Mouse (Mus musculus) megakaryocyte, embryonic 14.5 days (primary cell): Measurements from ENCODE around the gene Cabp2. TPM values are rescaled to one million over a fixed set of nuclear protein-coding genes. Genes with fewer than 3 reads are reported as not detected.
"Not testable (repeated sequence)": the region's sequence is repeated elsewhere in the genome, so short reads cannot be mapped to it uniquely, and the experiment has no call there.

Experiments
- H3K27me3 ChIP-seq: replicated peaks from 2 replicates; pipeline ENCODE3; 2012; ENCODE audit warnings: inconsistent platforms
- H3K36me3 ChIP-seq: replicated peaks from 2 replicates; pipeline ENCODE3; 2012; ENCODE audit warnings: low read length, inconsistent platforms, mixed read lengths
- H3K4me1 ChIP-seq: 2 replicates; pipeline ENCODE4 v1.6.1; 2012; ENCODE audit warnings: inconsistent platforms
- H3K4me3 ChIP-seq: replicated peaks from 2 replicates; pipeline ENCODE3; 2012; ENCODE audit warnings: moderate library complexity, mild to moderate bottlenecking, inconsistent platforms
- H3K9me3 ChIP-seq: 2 replicates; pipeline ENCODE4 v1.6.1; 2012; ENCODE audit warnings: inconsistent platforms
- FLI1 ChIP-seq: IDR thresholded peaks from 2 replicates; pipeline ENCODE4 v1.6.1; 2012; ENCODE audit warnings: low read length, inconsistent platforms, mixed read lengths
- GATA1 ChIP-seq: IDR thresholded peaks from 3 replicates; pipeline ENCODE4 v1.6.1; 2012; ENCODE audit warnings: mixed read lengths, low read length, inconsistent platforms, borderline replicate concordance
- polyA plus RNA-seq: library from polyadenylated mRNA; stranded (reverse); fragments of >175 nt; gene quantifications from 2 replicates; pipeline ENCODE4 v1.2.3, GENCODE M21; 2012; ENCODE audit warnings: low replicate concordance; ENCODE audit not compliant: insufficient read depth

Gene Cabp2
- polyA plus RNA-seq, 1 experiment: not detected

DNA sequence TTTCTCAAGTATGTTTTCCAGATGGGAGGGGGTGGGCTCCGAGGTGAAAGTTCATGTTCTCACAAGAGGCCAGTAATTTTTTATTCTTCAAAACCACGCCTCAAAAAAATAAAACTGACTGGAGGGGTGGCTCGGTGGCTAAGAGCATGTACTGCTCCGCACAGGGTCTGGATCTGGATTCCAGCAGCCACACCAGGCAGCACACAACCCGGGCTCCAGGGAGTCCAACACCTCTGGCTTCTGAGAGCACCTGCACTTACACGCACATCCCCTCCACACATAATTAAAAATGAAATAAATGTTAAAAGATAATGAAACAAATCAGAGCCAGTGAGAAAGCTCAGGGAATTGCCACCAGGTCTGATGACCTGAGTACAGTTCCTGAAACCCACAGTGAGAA, 15.1 kb upstream of the Cabp2 start:
- TF ChIP-seq FLI1: no peak
- no peak for TF ChIP-seq GATA1
- Histone ChIP-seq H3K27me3 (peaks cover 32% of the 10 kb centered on the region), H3K4me1 (peaks cover 3% of the 10 kb centered on the region; the same call in 1 of the 2 replicates), H3K4me3 (no peak overlapping the region), H3K9me3 (no peaks in the 10 kb centered on the region), H3K36me3 (no peaks in the 10 kb centered on the region)

DNA sequence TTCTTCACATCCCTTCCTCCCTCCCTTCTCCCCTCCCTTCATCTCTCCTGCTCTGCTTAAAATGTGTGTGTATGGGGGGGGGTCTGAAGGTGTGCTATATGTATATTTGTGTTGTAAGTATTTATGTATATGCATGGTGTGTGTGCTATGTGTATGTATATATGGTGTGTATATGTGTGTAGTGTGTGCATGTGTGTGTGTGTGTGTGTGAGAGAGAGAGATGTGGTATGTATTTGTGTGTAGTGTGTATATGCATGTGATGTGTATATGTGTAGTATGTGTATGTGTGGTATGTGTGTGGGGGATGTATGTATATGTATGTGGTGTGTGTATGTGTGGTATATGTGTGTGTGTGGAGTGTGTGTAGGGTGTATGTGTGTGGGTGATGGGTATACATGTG, 14.5 kb upstream of the Cabp2 start:
- H3K27me3 ChIP-seq: peaks cover 36% of the 10 kb centered on the region
- H3K9me3 ChIP-seq: no peaks in the 10 kb centered on the region
- no peaks in the 10 kb centered on the region for H3K36me3 ChIP-seq
- H3K4me1 ChIP-seq: peaks cover 3% of the 10 kb centered on the region; the same call in 1 of the 2 replicates
- no peak overlapping the region for H3K4me3 ChIP-seq
- TF ChIP-seq FLI1: no peak
- TF ChIP-seq GATA1: no peak

DNA sequence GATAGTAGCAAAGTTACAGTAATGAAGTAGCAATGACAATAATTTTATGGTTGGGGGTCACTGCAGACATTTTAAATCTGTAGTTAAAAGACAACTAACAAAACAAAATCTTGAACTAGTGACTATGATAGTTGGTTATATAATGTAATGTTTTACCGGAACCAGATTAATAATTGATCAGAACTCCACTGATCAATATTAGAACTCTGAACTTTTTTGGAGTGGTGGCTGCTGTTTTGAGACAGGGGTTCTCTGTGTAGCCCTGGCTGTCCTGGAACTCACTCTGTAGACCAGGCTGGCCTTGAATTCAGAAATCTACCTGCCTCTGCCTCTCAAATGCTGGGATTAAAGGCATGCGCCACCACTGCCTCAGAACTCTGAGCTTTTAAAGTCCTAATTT, 13.1 kb upstream of the Cabp2 start:
- H3K4me3 ChIP-seq, H3K4me1 ChIP-seq, H3K9me3 ChIP-seq, H3K36me3 ChIP-seq: not testable (repeated sequence)
- H3K27me3 ChIP-seq: peaks cover 46% of the 10 kb centered on the region

DNA sequence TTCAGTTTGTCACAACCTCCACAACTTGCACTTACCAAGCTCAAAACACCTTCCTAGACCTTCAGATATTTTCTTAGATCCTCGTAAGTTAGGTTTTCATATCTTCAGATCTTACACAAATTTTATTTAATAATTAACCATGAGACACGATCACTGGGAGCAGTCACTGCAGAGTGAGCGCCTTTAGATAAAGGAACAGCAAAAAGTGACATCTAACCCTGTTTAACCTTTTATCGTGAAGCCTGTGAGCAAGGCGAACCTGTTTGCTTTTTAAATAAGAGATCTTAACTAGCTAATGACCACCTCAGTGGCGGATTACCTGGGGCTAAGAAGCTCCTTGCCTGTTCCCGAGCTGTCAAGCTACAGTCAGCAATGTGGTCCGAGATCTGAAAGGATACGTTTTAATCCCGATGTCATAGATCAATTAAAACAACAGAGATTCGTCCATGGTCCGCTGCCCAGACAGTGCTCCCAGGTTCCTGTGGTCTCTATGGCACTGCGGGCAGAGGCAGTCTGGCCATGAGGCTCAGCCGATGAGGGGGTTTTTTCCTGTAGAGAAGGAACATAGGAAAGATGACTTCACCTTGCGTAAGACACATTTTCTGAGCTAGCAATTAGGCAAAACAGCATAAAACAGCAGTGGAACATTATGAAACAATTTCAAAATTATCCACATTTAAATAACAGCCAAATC, 12.5 kb upstream of the Cabp2 start:
- Histone ChIP-seq H3K27me3 (peaks cover 49% of the 10 kb centered on the region), H3K4me1 (peaks cover 6% of the 10 kb centered on the region; the same call in 1 of the 2 replicates), H3K4me3 (no peak overlapping the region), H3K36me3 (no peaks in the 10 kb centered on the region), H3K9me3 (no peaks in the 10 kb centered on the region)
- TF ChIP-seq GATA1 (no peak), FLI1 (no peak)

DNA sequence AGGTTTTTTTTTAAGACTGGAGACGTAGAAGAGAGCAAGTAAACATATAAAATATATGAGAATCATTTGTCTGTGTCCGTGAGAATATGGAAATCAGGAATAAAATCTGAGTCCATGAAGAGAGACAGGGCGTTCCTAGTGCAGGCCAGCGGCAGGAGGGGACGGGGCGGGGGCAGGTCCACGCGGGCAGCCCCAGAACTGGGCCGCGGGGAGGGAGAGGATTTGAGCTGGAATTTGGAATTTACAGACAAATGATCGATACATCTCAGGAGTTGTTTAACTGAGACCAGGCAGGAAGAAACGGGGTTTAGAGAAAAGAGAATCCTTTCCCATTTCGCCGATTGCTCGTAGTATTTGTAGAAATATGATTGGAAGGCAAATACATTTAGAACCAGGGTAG, 11.1 kb upstream of the Cabp2 start:
- no peaks in the 10 kb centered on the region for H3K36me3 ChIP-seq
- TF ChIP-seq GATA1 (no peak), FLI1 (no peak)
- no peaks in the 10 kb centered on the region for H3K9me3 ChIP-seq
- H3K27me3 ChIP-seq: peaks cover 49% of the 10 kb centered on the region
- H3K4me3 ChIP-seq: no peak overlapping the region
- H3K4me1 ChIP-seq: peaks cover 6% of the 10 kb centered on the region; the same call in 1 of the 2 replicates

DNA sequence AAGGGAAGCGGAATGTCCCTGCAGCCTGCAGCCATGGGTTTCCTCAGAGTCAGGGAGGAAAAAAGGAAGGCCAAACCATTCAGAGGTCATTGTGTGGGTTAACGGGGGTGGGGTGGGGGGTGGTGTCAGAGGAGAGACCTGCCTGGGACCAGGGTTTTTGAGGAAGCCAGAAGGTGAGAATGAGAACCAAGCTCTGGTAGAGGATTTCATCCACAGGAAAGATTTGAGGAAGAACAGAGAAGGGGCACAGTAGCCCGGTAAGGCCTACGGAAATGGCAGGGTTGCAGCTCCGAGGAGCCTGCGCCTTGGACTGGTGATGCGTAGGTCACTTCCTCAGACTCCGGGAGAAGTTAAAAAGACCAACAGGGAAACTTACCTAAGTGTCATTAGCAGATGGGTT, 10.6 kb upstream of the Cabp2 start:
- H3K9me3 ChIP-seq: no peaks in the 10 kb centered on the region
- H3K27me3 ChIP-seq: peaks cover 53% of the 10 kb centered on the region
- H3K36me3 ChIP-seq: no peaks in the 10 kb centered on the region
- H3K4me3 ChIP-seq: no peak overlapping the region
- TF ChIP-seq FLI1: no peak
- TF ChIP-seq GATA1: no peak
- H3K4me1 ChIP-seq: peaks cover 6% of the 10 kb centered on the region; the same call in 1 of the 2 replicates

DNA sequence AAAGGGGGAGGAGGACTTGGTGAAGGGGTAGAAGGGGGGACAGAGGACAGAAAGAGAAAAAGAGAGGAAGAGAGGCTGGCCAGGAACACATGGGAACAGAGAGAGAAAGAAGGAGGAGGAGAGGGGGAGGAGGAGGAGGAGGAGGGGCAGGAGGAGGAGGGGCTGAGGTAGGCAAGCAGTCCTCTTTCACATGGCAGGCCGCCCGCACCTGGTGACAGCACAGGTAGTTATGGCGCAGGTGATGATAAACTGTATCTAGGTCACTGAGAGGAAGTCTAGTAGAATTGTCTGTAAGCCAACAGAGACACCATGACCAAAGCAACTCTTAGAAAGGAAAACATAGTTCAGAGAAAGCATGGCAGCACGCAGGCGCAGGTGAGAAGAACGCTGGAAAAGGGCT, 10.0 kb upstream of the Cabp2 start:
- H3K4me3 ChIP-seq: no peak overlapping the region
- H3K36me3 ChIP-seq: no peaks in the 10 kb centered on the region
- H3K4me1 ChIP-seq: peaks cover 4% of the 10 kb centered on the region; the same call in 1 of the 2 replicates
- peaks cover under 1% of the 10 kb centered on the region for H3K9me3 ChIP-seq
- TF ChIP-seq FLI1: no peak
- TF ChIP-seq GATA1: no peak
- H3K27me3 ChIP-seq: peaks cover 54% of the 10 kb centered on the region

DNA sequence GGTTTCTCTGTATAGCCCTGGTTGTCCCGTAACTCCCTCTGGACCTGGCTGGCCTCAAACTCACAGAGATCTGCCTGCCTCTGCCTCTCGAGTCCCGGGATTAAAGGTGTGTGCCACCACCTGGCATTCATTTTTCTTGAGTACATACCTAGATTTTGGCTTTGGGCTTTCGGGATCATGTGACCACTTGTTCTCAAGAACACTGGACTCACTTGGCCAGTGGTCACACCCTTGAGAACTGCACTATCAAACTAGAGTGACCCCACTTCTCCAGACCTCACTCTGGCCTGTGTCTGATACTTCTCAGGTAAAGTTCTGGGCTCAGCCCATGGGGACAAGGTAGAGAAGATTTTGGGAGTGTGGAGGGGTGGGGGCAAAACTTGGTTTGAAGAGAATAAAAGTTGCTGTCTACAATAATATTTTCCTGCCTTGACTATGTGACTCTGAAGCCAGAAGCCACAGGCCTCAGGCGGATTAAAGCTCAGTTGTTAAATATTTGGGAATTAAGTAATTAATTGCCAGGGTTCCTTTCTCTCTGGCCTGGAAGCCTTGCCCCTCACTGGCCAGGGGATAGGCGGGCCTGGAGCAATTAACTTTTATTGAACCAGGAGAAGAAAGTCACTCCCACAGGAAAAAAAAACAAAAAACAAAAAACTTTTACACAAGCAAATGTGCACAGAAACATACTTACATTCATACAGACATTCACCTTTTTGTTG, 8.5 kb upstream of the Cabp2 start:
- H3K9me3 ChIP-seq: peaks cover 8% of the 10 kb centered on the region
- no peak overlapping the region for H3K4me3 ChIP-seq
- TF ChIP-seq GATA1 (no peak), FLI1 (no peak)
- no peaks in the 10 kb centered on the region for H3K36me3 ChIP-seq
- peaks cover 7% of the 10 kb centered on the region for H3K4me1 ChIP-seq
- peaks cover 47% of the 10 kb centered on the region for H3K27me3 ChIP-seq

DNA sequence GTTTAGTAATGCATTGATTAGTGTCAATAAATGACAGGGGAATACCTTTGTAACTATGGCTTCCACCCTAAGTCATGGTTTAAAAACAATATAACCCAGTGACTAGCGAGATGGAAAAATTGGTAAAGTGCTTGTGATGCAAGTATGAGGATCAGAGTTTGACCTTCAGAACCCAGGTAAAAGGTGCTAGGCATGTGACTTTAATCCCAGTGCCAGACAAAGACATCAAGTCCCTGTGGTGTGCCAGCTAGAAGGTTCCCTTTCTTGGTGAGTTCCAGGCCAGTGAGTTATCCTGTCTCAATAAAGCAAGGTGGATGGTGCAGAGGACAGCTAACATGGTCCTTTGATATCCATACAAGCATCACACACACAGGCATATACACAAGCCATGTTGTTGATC, 5.8 kb upstream of the Cabp2 start:
- no peak overlapping the region for H3K4me3 ChIP-seq
- H3K9me3 ChIP-seq: peaks cover 10% of the 10 kb centered on the region
- TF ChIP-seq GATA1 (no peak), FLI1 (no peak)
- no peaks in the 10 kb centered on the region for H3K36me3 ChIP-seq
- peaks cover 12% of the 10 kb centered on the region for H3K4me1 ChIP-seq
- peaks cover 49% of the 10 kb centered on the region for H3K27me3 ChIP-seq

DNA sequence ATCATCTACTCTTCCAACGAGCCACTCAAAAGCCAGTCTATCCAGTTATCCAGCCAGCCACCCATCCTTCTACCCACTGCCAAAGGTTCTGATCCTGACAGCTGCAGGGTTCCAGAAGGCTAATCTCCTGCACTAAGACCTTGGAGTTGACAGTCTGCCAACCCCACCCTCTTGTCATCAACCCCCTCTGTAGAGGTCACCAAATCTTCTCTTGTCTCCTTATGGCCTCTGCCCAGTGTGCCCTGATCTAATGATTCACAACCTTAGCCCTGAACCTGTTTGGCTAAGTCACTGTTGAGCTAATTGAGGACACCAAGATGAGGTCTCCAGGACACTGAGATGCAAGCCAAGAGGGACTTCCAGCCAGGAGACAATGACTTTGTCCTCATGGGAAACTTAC, 1.8 kb upstream of the Cabp2 start:
- Histone ChIP-seq H3K9me3 (peaks cover 10% of the 10 kb centered on the region), H3K36me3 (no peaks in the 10 kb centered on the region), H3K4me1 (peaks cover 25% of the 10 kb centered on the region), H3K4me3 (no peak overlapping the region), H3K27me3 (peaks cover 66% of the 10 kb centered on the region)
- TF ChIP-seq GATA1: no peak
- no peak for TF ChIP-seq FLI1
